Mouse (Mus musculus): ENCODE measurements at regions not wholly inside any gene's neighbourhood (a gene's known extent, or its start where the extent isn't known, plus 50 kb on each side); places are given as distances from the start of the nearest gene placed in this dataset.

GRCm38 (mm10) chr1:12288521-12288920, 874.6 kb downstream of the A830018L16Rik start:
- DNase-seq (ENCODE audit: low spot score in 2 of 2) = no peak
- intact Hi-C loops (cut with DNase I) = no loop called here

DNA sequence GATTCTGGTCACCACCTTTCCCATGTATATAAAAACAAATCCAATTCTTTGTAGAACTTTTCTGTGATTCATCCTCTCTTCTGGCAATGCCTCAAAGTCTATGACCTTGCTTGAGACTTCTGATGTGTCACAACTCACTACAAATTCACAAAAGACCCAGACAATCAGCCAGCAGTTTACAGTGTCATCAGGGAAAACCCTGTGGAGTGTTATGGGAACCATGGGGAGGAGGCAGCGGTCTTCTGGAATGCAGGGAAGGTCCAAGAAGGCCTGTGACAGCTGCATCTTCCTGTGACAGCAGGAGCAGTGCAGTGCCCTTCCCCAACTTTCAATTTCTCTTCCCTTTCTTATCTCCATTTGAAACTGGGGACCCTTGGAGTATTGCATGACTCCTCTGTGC, 877.9 kb downstream of the A830018L16Rik start:
- intact Hi-C loops (cut with DNase I) = no loop called here
- no peak for DNase-seq (ENCODE audit: low spot score in 2 of 2)

GRCm38 (mm10) chr1:12318029-12318428, 904.1 kb downstream of the A830018L16Rik start:
- DNase-seq (ENCODE audit: low spot score in 2 of 2) = no peak
- intact Hi-C loops (cut with DNase I) = no loop called here

DNA sequence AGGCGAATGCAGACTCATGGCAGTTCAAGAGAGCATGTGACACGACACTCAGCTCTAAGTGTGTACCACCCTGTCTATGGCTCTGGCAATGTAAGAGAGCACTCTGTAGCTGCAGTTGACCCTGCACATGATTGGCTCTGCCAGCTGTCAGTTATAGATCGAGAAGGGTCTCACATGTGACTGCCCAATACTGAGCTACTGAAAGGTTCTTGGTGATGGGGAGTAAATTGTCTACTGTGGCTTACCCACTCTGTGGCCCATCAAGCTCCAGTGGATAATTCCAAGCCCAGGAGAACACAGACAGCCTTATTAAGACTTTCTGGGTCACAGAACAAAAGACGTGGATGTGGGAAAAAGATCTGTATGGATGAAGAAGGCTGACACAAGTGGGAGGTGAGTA, 920.3 kb downstream of the A830018L16Rik start:
- no peak for DNase-seq (ENCODE audit: low spot score in 2 of 2)

GRCm38 (mm10) chr1:12344726-12345438, 931.0 kb downstream of the A830018L16Rik start:
- intact Hi-C loops (cut with DNase I) = no loop called here
- no peak for DNase-seq (ENCODE audit: low spot score in 2 of 2)

More for the DNA sequence above, 920.3 kb downstream of the A830018L16Rik start:
- intact Hi-C loops (cut with DNase I) = no loop called here

- intact Hi-C loops (cut with DNase I) = no loop called here
Measured at GRCm38 (mm10) chr1:12345439-12345819, 931.5 kb downstream of the A830018L16Rik start.

DNA sequence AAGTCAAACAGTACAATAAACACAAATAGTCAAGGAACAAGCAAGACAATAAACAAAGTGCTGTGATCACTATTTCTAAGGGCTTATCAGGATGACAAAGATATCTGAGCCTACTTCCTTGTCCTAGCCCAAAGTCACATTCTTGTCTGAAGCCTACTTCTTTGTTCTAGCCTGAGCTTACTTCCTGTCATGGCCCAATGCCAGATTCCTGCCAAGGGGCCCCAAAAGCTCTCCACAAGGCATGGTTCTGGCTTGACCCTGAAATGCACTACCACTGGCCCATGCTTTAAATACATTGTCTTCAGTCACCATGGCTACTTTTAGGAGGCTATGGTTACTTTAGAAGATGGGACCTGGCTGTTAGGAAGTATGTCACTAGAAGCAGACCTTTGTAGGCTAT, 940.6 kb downstream of the A830018L16Rik start:
- intact Hi-C loops (cut with DNase I) = no loop called here
- DNase-seq (ENCODE audit: low spot score in 2 of 2) = no peak

More at GRCm38 (mm10) chr1:12345439-12345819, 931.5 kb downstream of the A830018L16Rik start:
- DNase-seq (ENCODE audit: low spot score in 2 of 2) = peak in 1 of 2 experiments; percentile 26

DNA sequence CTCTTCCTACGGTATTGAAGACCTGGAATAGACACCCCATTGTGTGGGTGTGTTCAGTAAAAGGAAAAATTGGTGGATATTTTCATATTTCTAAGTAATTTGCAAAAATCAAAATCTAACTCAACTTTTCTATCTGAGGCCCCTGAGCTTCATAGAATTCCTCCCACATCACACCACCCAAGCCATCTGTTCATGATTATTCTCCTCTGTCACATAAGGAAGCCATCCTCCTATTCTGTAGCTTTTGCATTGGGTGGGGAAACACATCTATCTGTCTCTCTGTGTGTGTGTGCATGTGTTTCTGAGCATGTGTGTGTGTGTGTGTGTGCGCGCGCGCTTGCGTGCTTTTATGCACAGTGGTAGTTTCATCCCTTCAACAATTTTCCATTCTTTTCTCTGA, 954.0 kb downstream of the A830018L16Rik start:
- intact Hi-C loops (cut with DNase I) = no loop called here
- DNase-seq (ENCODE audit: low spot score in 2 of 2) = peak; percentile 58 to 60

DNA sequence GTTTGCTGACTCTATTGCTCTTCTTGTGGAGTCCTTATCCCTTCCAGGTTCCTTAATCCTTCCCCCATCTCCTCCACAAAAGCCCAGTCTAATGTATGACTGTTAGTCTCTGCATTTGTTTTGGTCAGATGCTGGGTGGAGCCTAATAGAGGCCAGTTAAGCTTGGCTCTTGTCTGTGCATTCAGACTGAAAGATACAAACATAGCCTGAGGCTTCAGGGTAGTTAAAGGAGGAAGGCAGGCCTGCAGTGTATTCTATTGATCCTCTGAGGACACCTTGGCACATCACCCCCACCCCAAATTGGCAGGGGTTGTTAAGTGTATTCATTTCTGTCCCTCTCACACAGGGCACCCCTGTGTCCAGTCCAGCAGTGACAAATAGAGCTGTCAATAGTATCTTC, 959.1 kb downstream of the A830018L16Rik start:
- intact Hi-C loops (cut with DNase I) = no loop called here

GRCm38 (mm10) chr1:12398146-12398884, 984.4 kb downstream of the A830018L16Rik start:
- intact Hi-C loops (cut with DNase I) = no loop called here
- no peak for DNase-seq (ENCODE audit: low spot score in 2 of 2)

More for the DNA sequence above, 959.1 kb downstream of the A830018L16Rik start:
- no peak for DNase-seq (ENCODE audit: low spot score in 2 of 2)

- DNase-seq (ENCODE audit: low spot score in 2 of 2) = peak in 1 of 2 experiments; percentile 23
- intact Hi-C loops (cut with DNase I) = no loop called here
Measured at GRCm38 (mm10) chr1:12405391-12406270, 991.7 kb downstream of the A830018L16Rik start.

GRCm38 (mm10) chr1:12409738-12410523, 996.0 kb downstream of the A830018L16Rik start:
- DNase-seq (ENCODE audit: low spot score in 2 of 2) = no peak
- intact Hi-C loops (cut with DNase I) = no loop called here

GRCm38 (mm10) chr1:12410524-12410886, 996.6 kb downstream of the A830018L16Rik start:
- intact Hi-C loops (cut with DNase I) = no loop called here
- DNase-seq (ENCODE audit: low spot score in 2 of 2) = no peak

GRCm38 (mm10) chr1:12424510-12424909, 1010.6 kb downstream of the A830018L16Rik start:
- intact Hi-C loops (cut with DNase I) = no loop called here

DNA sequence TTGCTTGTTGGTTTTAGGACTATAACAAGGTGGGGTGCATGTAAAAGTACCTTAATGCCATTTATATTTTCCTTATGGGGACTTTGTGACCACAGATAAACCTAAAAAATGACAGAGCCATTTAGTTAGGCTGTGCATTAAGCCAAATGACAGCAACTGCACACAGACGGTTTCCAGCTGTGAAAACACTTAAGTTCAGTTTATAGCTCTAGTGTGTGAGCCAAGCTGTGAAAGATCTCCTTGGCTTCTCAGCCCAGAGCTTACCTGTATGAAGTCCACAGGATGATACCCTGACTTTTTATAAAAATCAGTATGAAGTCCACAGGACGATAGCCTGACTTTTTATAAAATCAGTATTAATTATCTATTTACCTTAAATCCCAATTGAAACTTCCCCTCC, 1024.0 kb downstream of the A830018L16Rik start:
- DNase-seq (ENCODE audit: low spot score in 2 of 2) = no peak
- intact Hi-C loops (cut with DNase I) = no loop called here

More at GRCm38 (mm10) chr1:12424510-12424909, 1010.6 kb downstream of the A830018L16Rik start:
- no peak for DNase-seq (ENCODE audit: low spot score in 2 of 2)

GRCm38 (mm10) chr1:12466255-12466654, 1052.3 kb downstream of the A830018L16Rik start:
- DNase-seq (ENCODE audit: low spot score in 2 of 2) = no peak
- intact Hi-C loops (cut with DNase I) = no loop called here

DNA sequence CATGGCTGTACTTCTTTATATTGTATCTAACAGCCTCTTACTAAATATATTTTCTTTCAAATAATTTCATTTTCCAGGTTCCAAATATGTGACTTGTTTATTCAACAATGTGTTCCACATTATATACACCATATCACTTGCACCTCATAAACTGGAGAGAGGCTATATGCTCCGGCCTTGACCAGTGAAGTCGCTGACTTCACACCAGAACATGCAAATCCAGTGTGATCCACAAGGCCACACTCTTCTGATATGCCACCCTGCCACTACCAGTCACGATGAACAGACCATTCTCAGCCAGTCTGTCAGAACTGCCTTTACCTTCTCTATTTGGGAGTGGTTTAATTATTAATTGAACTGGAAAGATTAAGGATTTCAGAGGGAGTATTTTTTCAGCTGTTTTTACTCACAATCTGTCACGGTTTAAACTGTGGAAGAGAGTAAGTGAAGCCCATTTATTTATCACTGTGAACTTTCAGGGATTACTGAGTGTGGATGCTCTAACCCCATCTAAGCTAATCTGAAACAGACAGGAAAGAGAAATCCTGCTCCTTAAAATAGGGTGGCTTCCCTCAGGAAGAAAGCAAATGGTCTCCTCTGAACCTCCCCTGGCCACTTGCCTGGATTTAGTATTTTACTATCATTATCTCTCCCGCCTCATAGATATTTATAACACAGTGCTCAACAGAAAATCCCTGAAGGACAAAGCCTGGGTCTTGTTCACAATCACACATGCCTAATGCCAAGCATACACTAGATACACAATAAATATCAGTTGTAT, 1065.3 kb downstream of the A830018L16Rik start:
- intact Hi-C loops (cut with DNase I) = no loop called here
- no peak for DNase-seq (ENCODE audit: low spot score in 2 of 2)

DNA sequence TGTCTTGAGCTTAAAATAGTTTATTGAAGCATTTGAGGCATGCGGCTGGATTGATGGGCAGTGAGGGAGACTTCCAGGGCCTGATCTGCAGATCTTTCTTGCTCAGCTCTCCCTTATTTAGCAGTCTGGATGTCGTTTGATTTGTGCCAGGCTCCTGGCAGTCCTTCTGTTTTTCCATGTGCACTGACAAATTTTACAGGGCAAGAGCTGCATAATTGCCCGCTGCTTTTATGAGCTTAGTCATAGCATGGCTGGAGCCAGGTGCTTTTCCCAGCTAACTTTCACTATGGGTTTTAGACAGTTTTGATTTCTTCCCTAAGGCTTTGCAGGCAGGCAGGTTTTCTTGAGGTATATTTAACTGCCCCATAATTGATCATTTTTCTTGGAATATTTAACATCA, 1086.5 kb downstream of the A830018L16Rik start:
- intact Hi-C loops (cut with DNase I) = no loop called here
- peak in 1 of 2 experiments; percentile 10 for DNase-seq (ENCODE audit: low spot score in 2 of 2)

Data from left cerebral cortex, postnatal 14 days (tissue).